Mouse (Mus musculus) bone marrow, adult 2 months (tissue): ENCODE measurements around the gene Tmigd1. TPM values are rescaled to one million over a fixed set of nuclear protein-coding genes. Genes with fewer than 3 reads are reported as not detected.

ENCODE experiments used
- H3K27ac ChIP-seq: fragments of 200-500 bp; 2 replicates; pipeline ENCODE4 v1.5.1; 2012; ENCODE audit warnings: low read depth, mild to moderate bottlenecking, control low read depth, inconsistent platforms, low read length; ENCODE audit not compliant: control insufficient read depth, poor library complexity, insufficient read depth
- H3K4me1 ChIP-seq: fragments of 200-500 bp; 2 replicates; pipeline ENCODE4 v1.6.1; 2011; ENCODE audit warnings: low read length; ENCODE audit not compliant: control insufficient read depth, insufficient read depth
- H3K4me3 ChIP-seq: fragments of 200-500 bp; replicated peaks from 2 replicates; pipeline ENCODE3; 2011; ENCODE audit warnings: mild to moderate bottlenecking, low read depth, low read length, control low read depth; ENCODE audit not compliant: control insufficient read depth
- CTCF ChIP-seq: fragments of 200-500 bp; IDR thresholded peaks from 2 replicates; pipeline ENCODE4 v1.5.1; 2011; ENCODE audit warnings: low read length, control low read depth; ENCODE audit not compliant: control insufficient read depth, insufficient read depth
- POLR2A ChIP-seq: fragments of 200-500 bp; IDR thresholded peaks from 2 replicates; pipeline ENCODE4 v1.6.1; 2011; ENCODE audit warnings: low read depth, mild to moderate bottlenecking, control low read depth, low read length, borderline replicate concordance; ENCODE audit not compliant: control insufficient read depth
- WGBS: fragments of 180-500 bp; shearing (Covaris S2); methylation state at CpG from one replicate; pipeline ENCODE4 v1.1.7; 2018; 5-methylcytosine and 5-hydroxymethylcytosine counted together
- polyA plus RNA-seq: library from polyadenylated mRNA; stranded (reverse); fragments of >200 nt; gene quantifications from 2 replicates; pipeline ENCODE4 v1.2.4, GENCODE M21; 2011; ENCODE audit warnings: low replicate concordance; ENCODE audit not compliant: missing spikeins, insufficient read depth, insufficient read length

The Tmigd1 gene
- polyA plus RNA-seq = 1.8 TPM in 1 of 2 replicates, not detected in the other

DNA sequence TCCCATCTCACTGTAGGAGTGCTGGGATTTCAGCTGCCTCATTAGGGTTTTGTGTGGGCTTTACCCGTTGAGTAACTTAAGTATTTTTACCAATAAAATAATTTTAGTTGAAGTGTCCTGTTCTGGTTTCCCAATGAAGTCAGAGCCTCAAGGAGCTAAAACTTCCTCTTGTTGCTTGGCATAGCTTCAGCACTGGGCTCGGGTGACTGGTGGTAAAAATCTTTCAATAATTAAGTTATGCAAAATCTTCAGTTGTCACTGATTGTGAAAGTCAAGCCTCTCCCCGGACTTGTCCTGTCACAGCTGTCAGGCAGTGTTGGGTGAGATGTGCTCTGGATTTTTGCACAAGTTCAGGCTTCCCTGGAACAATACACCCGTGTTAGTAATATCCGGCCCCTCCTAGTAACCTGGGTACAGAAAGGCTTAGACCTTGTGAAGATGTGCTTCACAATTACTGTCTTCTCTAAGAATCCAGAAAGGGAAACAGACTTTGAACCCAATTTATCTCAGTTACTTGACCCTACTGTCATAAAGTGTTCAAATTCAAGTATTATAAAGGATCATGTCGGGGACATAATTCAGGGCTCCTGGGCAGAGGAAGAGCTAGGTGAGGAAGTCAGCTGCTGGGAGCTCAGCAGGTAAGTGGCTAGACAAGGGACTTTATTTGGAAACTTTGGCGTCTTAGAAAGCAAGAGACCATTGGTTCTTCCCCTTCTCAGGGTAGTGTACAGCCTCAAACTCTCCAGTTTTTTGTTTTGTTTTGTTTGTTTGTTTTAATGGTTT, at the start of gene Tmigd1:
Gene Tmigd1, plus strand, starts transcription at position 581 of the 783 bp plus-strand sequence.
- Histone ChIP-seq H3K4me3 (no peak within 1 kb of the TSS), H3K27ac (no peak within 1 kb of the TSS), H3K4me1 (peaks cover 5% of the 10 kb centered on the region)
- TF ChIP-seq POLR2A (no peak), CTCF (no peak)
- 41% methylated on average over 7 of the region's 7 CpGs for WGBS

GRCm38 (mm10) chr11:76854475-76855341, 47.3 kb upstream of the Tmigd1 start:
- no peak overlapping the region for H3K4me3 ChIP-seq
- TF ChIP-seq CTCF = no peak
- TF ChIP-seq POLR2A = no peak
- WGBS = 86% methylated on average over 17 of the region's 17 CpGs
- no peak overlapping the region for H3K27ac ChIP-seq
- H3K4me1 ChIP-seq = peaks cover 3% of the 10 kb centered on the region

DNA sequence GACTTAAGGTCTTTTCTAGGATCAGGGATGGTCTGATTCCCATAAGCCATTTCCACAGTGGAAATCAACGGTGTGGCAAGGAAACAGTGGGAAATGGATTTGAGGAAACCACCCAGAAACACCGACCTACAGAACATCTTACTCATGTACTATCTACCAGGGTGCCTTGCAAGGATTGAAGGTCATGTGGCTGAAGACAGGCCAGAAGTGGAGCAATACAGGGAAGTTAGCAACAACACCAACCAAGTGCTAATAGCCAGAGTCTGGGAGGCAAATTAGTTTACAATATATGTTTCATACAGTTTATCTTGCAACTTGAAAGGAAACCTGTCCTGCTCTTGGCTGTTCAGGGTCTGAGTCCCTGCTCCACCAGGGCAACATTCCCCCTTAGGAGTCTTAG, 45.4 kb upstream of the Tmigd1 start:
- H3K4me1 ChIP-seq = peaks cover 3% of the 10 kb centered on the region
- peak overlapping the region; percentile 33; the same call in 1 of the 2 replicates for H3K27ac ChIP-seq
- WGBS = 28% methylated on average over 2 of the region's 2 CpGs
- no peak overlapping the region for H3K4me3 ChIP-seq
- no peak for TF ChIP-seq CTCF
- TF ChIP-seq POLR2A = no peak

GRCm38 (mm10) chr11:76857111-76857510, 44.8 kb upstream of the Tmigd1 start:
- TF ChIP-seq POLR2A (no peak), CTCF (no peak)
- 60% methylated on average over 7 of the region's 7 CpGs for WGBS
- Histone ChIP-seq H3K4me3 (no peak overlapping the region), H3K27ac (peak overlapping the region; percentile 33; the same call in 1 of the 2 replicates), H3K4me1 (peaks cover 3% of the 10 kb centered on the region)

DNA sequence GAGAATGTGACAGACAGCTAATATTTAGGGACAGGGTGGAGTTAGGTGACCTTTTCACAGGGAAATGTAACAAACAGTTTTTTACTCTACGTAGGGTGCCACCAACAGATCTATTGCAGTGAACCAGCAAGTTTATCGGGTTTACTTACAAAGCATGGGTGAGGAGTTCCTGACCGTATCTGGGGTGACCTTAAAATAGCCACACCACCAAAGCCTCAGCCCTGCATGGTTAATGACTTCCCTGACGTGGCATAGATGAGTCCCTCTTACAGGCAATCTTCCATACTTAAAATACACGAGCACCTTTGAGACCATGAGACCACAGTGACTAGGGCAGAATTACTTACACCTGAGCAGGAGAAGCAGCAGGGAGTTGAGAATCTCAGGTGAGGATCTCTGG, 43.2 kb upstream of the Tmigd1 start:
- Histone ChIP-seq H3K4me3 (peak overlapping the region; percentile 0), H3K4me1 (peaks cover 3% of the 10 kb centered on the region)
- WGBS = 14% methylated on average over 5 of the region's 5 CpGs

GRCm38 (mm10) chr11:76859261-76859660, 42.7 kb upstream of the Tmigd1 start:
- WGBS = 4% methylated on average over 5 of the region's 5 CpGs
- TF ChIP-seq POLR2A = no peak
- peak overlapping the region; percentile 0 for H3K4me3 ChIP-seq
- peak overlapping the region; percentile 36; the same call in 1 of the 2 replicates for H3K27ac ChIP-seq
- H3K4me1 ChIP-seq = peaks cover 3% of the 10 kb centered on the region

More for the DNA sequence above, 43.2 kb upstream of the Tmigd1 start:
- H3K27ac ChIP-seq = peak overlapping the region; percentile 36; the same call in 1 of the 2 replicates
- TF ChIP-seq CTCF = no peak
- no peak for TF ChIP-seq POLR2A

DNA sequence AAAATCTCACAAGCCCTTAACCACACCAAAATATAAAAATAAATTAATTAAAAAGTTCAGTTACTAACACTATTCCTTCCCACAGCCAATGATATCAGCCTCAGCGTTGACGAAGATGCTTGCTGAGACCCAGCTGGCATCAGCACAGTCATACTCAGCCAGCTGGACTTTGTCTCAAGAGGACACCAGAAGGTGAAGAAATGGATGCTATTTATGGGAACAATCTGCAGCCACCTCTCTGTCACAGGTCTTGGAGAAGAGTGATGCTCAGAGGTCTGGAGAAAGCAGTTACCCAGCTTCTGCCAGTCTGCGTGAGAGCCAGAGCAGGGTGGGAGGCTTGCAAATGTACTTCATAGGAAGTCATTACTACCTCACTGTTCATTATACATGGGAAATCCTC, 40.8 kb upstream of the Tmigd1 start:
- H3K4me1 ChIP-seq = peaks cover 3% of the 10 kb centered on the region
- no peak overlapping the region for H3K27ac ChIP-seq
- no peak overlapping the region for H3K4me3 ChIP-seq
- no peak for TF ChIP-seq POLR2A
- TF ChIP-seq CTCF = no peak
- WGBS = 91% methylated on average over 3 of the region's 3 CpGs
